Mouse (Mus musculus) C2C12 (cell line): ENCODE measurements around the gene Mrpl35.

Source experiments
- CTCF ChIP-seq: IDR thresholded peaks from one replicate; pipeline ENCODE4 v1.5.1; 2011; ENCODE audit not compliant: control insufficient read depth, insufficient read depth, insufficient read length
- FOSL1 ChIP-seq: IDR thresholded peaks from one replicate; pipeline ENCODE4 v1.8.0; 2011; ENCODE audit warnings: mild to moderate bottlenecking, low read length; ENCODE audit not compliant: poor library complexity, insufficient read depth, severe bottlenecking
- MAX ChIP-seq: IDR thresholded peaks from one replicate; pipeline ENCODE4 v1.6.1; 2011; ENCODE audit warnings: mild to moderate bottlenecking, control low read depth
- MYOD1 ChIP-seq: IDR thresholded peaks from one replicate; pipeline ENCODE4 v1.6.1; 2011; ENCODE audit warnings: low read depth; ENCODE audit not compliant: control insufficient read depth, insufficient read length
- MYOG ChIP-seq: IDR thresholded peaks from one replicate; pipeline ENCODE4 v1.6.1; 2011; ENCODE audit not compliant: control insufficient read depth, insufficient read length; ENCODE audit errors: extremely low read depth

DNA sequence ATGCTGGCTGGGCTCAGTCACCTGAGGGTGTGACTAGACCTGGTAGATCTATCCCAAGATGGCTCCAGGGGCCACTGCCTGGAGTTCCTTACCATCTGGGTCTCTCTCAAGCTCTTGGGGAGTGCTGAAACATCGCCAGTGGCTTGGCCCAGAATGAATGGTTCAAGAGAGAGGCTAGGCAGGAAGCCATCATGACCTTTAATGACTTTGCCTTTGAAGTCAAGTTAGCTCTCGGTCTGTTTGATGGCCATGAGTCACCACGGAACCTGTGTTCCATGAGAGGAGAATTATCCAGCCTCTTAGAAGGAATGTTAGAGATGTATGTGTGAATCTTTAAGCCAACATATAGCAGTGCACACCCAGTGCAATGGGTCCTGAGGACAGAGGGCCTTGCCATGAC, 27.4 kb downstream of the Mrpl35 start:
- TF ChIP-seq CTCF (no peak), FOSL1 (no peak), MAX (no peak), MYOD1 (no peak), MYOG (no peak)
